Mouse (Mus musculus) thymus, adult 2 months (tissue): ENCODE measurements at regions not wholly inside any gene's neighbourhood (a gene's known extent, or its start where the extent isn't known, plus 50 kb on each side); places are given as distances from the start of the nearest gene placed in this dataset.

Experiments used
- DNase-seq: peaks from one replicate; pipeline ENCODE4 v3.0.0; 2021
- H3K27ac ChIP-seq: fragments of 200-500 bp; 2 replicates; pipeline ENCODE4 v1.5.1; 2012; ENCODE audit warnings: low read length, control low read depth; ENCODE audit not compliant: control insufficient read depth, insufficient read depth
- H3K27me3 ChIP-seq: fragments of 200-500 bp; 2 replicates; pipeline ENCODE4 v1.6.1; 2012; ENCODE audit warnings: mild to moderate bottlenecking, low read length, moderate library complexity, mixed read lengths; ENCODE audit not compliant: control insufficient read depth, insufficient read depth
- H3K36me3 ChIP-seq: fragments of 200-500 bp; 2 replicates; pipeline ENCODE4 v1.6.1; 2012; ENCODE audit warnings: mild to moderate bottlenecking, low read length, moderate library complexity; ENCODE audit not compliant: control insufficient read depth, insufficient read depth
- H3K4me1 ChIP-seq: fragments of 200-500 bp; replicated peaks from 2 replicates; pipeline ENCODE4 v1.6.1; 2012; ENCODE audit warnings: low read length; ENCODE audit not compliant: control insufficient read depth, insufficient read depth
- H3K4me3 ChIP-seq: fragments of 200-500 bp; 2 replicates; pipeline ENCODE4 v1.5.1; 2012; ENCODE audit warnings: mild to moderate bottlenecking, low read length, control low read depth, moderate library complexity; ENCODE audit not compliant: control insufficient read depth, insufficient read depth
- CTCF ChIP-seq: fragments of 200-500 bp; IDR thresholded peaks from 2 replicates; pipeline ENCODE4 v1.5.1; 2012; ENCODE audit warnings: mild to moderate bottlenecking, control low read depth, low read length, moderate library complexity, borderline replicate concordance; ENCODE audit not compliant: control insufficient read depth, poor library complexity, insufficient read depth; ENCODE audit errors: extremely low read depth
- POLR2A ChIP-seq: fragments of 200-500 bp; IDR thresholded peaks from 2 replicates; pipeline ENCODE4 v1.6.1; 2012; ENCODE audit warnings: mild to moderate bottlenecking, low read length, control low read depth, moderate library complexity; ENCODE audit not compliant: control insufficient read depth, poor library complexity, insufficient read depth; ENCODE audit errors: extremely low read depth
- WGBS: fragments of 180-500 bp; shearing (Covaris S2); methylation state at CpG from one replicate; pipeline ENCODE4 v1.1.7; 2018; 5-methylcytosine and 5-hydroxymethylcytosine counted together

DNA sequence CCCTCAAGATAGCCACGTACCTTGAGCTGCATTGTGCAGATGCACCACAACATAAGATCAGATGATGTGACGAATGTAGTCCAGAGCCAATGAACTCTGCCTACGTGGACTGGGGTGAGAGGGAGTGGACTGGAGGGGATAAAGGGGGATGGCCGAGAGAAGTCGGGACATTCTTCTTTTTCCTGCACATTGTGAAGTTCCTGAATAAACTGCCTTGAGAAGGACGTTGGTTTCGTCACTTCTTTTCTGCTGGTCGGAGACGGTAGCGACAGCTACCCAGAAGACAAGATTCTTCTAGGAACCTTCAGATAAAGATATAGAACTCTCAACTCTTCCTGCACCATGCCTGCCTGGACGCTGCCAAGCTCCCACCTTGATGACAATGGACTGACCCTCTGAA is 107.1 kb upstream of the Slc22a22 start:
- H3K27me3 ChIP-seq, result no peaks in the 10 kb centered on the region
- WGBS, result 95% methylated on average over 11 of the region's 11 CpGs
- no peaks in the 10 kb centered on the region for H3K36me3 ChIP-seq
- DNase-seq, result no peak
- no peak overlapping the region for H3K27ac ChIP-seq
- TF ChIP-seq CTCF, result no peak
- TF ChIP-seq POLR2A, result no peak
- no peak overlapping the region for H3K4me3 ChIP-seq
- no peaks in the 10 kb centered on the region for H3K4me1 ChIP-seq

- TF ChIP-seq POLR2A (no peak), CTCF (no peak)
Measured at GRCm38 (mm10) chr15:57581266-57581665, 103.8 kb upstream of the Slc22a22 start.

GRCm38 (mm10) chr15:57578794-57579193 is 101.4 kb upstream of the Slc22a22 start:
- Histone ChIP-seq H3K4me1 (no peaks in the 10 kb centered on the region), H3K27me3 (no peaks in the 10 kb centered on the region), H3K36me3 (no peaks in the 10 kb centered on the region), H3K27ac (no peak overlapping the region), H3K4me3 (no peak overlapping the region)
- no peak for DNase-seq
- WGBS, result 73% methylated on average over 2 of the region's 2 CpGs
- TF ChIP-seq POLR2A (no peak), CTCF (no peak)

More at GRCm38 (mm10) chr15:57581266-57581665, 103.8 kb upstream of the Slc22a22 start:
- DNase-seq, result no peak
- no peaks in the 10 kb centered on the region for H3K36me3 ChIP-seq
- H3K4me3 ChIP-seq, result no peak overlapping the region
- no peaks in the 10 kb centered on the region for H3K4me1 ChIP-seq
- H3K27me3 ChIP-seq, result no peaks in the 10 kb centered on the region
- H3K27ac ChIP-seq, result no peak overlapping the region

GRCm38 (mm10) chr15:57574080-57574618 is 96.7 kb upstream of the Slc22a22 start:
- DNase-seq, result no peak
- H3K36me3 ChIP-seq, result no peaks in the 10 kb centered on the region
- TF ChIP-seq CTCF (no peak), POLR2A (no peak)
- H3K27ac ChIP-seq, result no peak overlapping the region
- WGBS, result 51% methylated on average over 2 of the region's 2 CpGs
- no peak overlapping the region for H3K4me3 ChIP-seq
- H3K4me1 ChIP-seq, result no peaks in the 10 kb centered on the region
- H3K27me3 ChIP-seq, result no peaks in the 10 kb centered on the region

DNA sequence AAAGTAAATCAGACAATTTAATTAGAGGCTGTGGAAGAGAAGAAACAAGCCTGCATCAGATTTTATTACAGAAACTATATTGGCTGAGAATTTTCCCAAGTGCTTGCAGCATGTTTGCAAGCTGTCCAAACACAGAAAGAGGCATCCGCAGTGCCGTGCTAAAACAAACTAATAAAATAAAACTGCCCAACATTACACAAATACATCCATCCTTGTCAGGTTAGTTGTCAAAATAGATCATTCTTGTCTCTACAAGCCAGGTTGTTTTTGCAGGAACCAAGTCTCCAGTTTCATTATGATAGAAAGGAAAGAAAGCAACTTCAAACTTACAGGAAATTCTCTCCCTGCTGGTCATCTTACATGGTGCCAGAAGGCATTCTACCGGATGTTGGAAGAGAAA is 95.0 kb upstream of the Slc22a22 start:
- Histone ChIP-seq H3K4me1 (no peaks in the 10 kb centered on the region), H3K36me3 (no peaks in the 10 kb centered on the region), H3K27ac (no peak overlapping the region), H3K27me3 (no peaks in the 10 kb centered on the region), H3K4me3 (no peak overlapping the region)
- DNase-seq, result no peak
- WGBS, result 82% methylated on average over 3 of the region's 3 CpGs
- TF ChIP-seq CTCF (no peak), POLR2A (no peak)

GRCm38 (mm10) chr15:57568006-57568630 is 90.7 kb upstream of the Slc22a22 start:
- no peak for DNase-seq

DNA sequence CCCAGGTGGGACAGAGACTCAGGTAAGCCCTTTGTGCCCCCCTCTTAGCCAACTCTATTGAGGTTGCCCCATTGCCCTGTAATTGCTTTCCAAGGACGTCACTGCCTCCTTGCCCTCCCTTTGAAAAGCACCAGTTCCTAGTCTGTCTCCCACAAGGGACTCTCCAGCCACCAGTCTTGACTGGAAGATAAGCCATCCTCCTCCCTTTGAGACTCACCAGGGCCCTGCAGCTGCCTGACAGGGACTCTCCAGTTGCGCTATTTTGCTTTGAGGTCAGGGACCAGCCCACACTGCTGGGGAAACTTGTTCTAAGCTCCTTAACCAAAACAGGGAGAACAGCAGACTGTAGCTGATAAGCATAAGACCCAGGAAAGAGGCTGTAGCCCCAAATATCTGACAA is 69.7 kb upstream of the Slc22a22 start:
- WGBS, result 78% methylated on average over 2 of the region's 2 CpGs
- no peak overlapping the region for H3K4me3 ChIP-seq
- no peaks in the 10 kb centered on the region for H3K36me3 ChIP-seq
- H3K27ac ChIP-seq, result no peak overlapping the region
- DNase-seq, result no peak
- H3K27me3 ChIP-seq, result no peaks in the 10 kb centered on the region
- no peak for TF ChIP-seq POLR2A
- TF ChIP-seq CTCF, result no peak
- no peaks in the 10 kb centered on the region for H3K4me1 ChIP-seq

More at GRCm38 (mm10) chr15:57568006-57568630, 90.7 kb upstream of the Slc22a22 start:
- Histone ChIP-seq H3K4me3 (no peak overlapping the region), H3K27me3 (no peaks in the 10 kb centered on the region), H3K27ac (no peak overlapping the region), H3K36me3 (no peaks in the 10 kb centered on the region), H3K4me1 (no peaks in the 10 kb centered on the region)
- TF ChIP-seq CTCF, result no peak
- no peak for TF ChIP-seq POLR2A
- WGBS, result 96% methylated on average over 5 of the region's 5 CpGs
